Mouse (Mus musculus): ENCODE measurements around the gene Klri2. TPM values are rescaled to one million over a fixed set of nuclear protein-coding genes. Genes with fewer than 3 reads are reported as not detected.
"Not testable (repeated sequence)": the region's sequence is repeated elsewhere in the genome, so short reads cannot be mapped to it uniquely, and the experiment has no call there.

Gene Klri2
- 0.08 TPM in 1 of 2 replicates, not detected in the other for polyA plus RNA-seq (2012; rRNA removed)

- no peak for DNase-seq (ENCODE audit: extremely low spot score in 1 of 2, low spot score in 1 of 2)
Observed at GRCm38 (mm10) chr6:129740069-129740721, at the start of gene Klri2. Gene Klri2 (minus strand): TSS chr6:129740484.

GRCm38 (mm10) chr6:129784170-129784569 is 43.9 kb upstream of the Klri2 start, which contains the start of gene Gm156:
Gene Gm156 (minus strand): TSS chr6:129784270.
- not testable (repeated sequence) for DNase-seq (ENCODE audit: extremely low spot score in 1 of 2, low spot score in 1 of 2)

- DNase-seq (ENCODE audit: extremely low spot score in 1 of 2, low spot score in 1 of 2): no peak
Observed at GRCm38 (mm10) chr6:129747654-129748032, 7.4 kb upstream of the Klri2 start.

GRCm38 (mm10) chr6:129747016-129747653 is 6.9 kb upstream of the Klri2 start:
- DNase-seq (ENCODE audit: extremely low spot score in 1 of 2, low spot score in 1 of 2): no peak

- DNase-seq (ENCODE audit: extremely low spot score in 1 of 2, low spot score in 1 of 2): no peak
Observed at GRCm38 (mm10) chr6:129746151-129746550, 5.9 kb upstream of the Klri2 start.

GRCm38 (mm10) chr6:129736414-129736813 is 3.9 kb downstream of the Klri2 start:
- no peak for DNase-seq (ENCODE audit: extremely low spot score in 1 of 2, low spot score in 1 of 2)

GRCm38 (mm10) chr6:129727237-129727636 is 13.0 kb downstream of the Klri2 start:
- DNase-seq (ENCODE audit: extremely low spot score in 1 of 2, low spot score in 1 of 2): no peak

GRCm38 (mm10) chr6:129721390-129721789 is 18.9 kb downstream of the Klri2 start:
- no peak for DNase-seq (ENCODE audit: extremely low spot score in 1 of 2, low spot score in 1 of 2)

- no peak for DNase-seq (ENCODE audit: extremely low spot score in 1 of 2, low spot score in 1 of 2)
Observed at GRCm38 (mm10) chr6:129720487-129720886, 19.8 kb downstream of the Klri2 start.

GRCm38 (mm10) chr6:129717032-129717431 is 23.3 kb downstream of the Klri2 start, which contains the start of gene Klri1:
Gene Klri1 (minus strand): TSS chr6:129717132.
- no peak for DNase-seq (ENCODE audit: extremely low spot score in 1 of 2, low spot score in 1 of 2)

GRCm38 (mm10) chr6:129713566-129713965 is 26.7 kb downstream of the Klri2 start:
- no peak for DNase-seq (ENCODE audit: extremely low spot score in 1 of 2, low spot score in 1 of 2)

- DNase-seq (ENCODE audit: extremely low spot score in 1 of 2, low spot score in 1 of 2): not testable (repeated sequence)
Observed at GRCm38 (mm10) chr6:129691436-129691835, 48.8 kb downstream of the Klri2 start.

- no peak for DNase-seq (ENCODE audit: extremely low spot score in 1 of 2, low spot score in 1 of 2)
Observed at GRCm38 (mm10) chr6:129680379-129680778, 59.9 kb downstream of the Klri2 start.

Other genes starting within 250 kb of the Klri2 start
- 0.20 and 0.63 TPM in 2 replicates for gene Olr1, start 233.3 kb downstream of the Klri2 start, polyA plus RNA-seq (2012; rRNA removed)
- gene Tmem52b, start 227.9 kb downstream of the Klri2 start, polyA plus RNA-seq (2012; rRNA removed): not detected in 2 replicates
- 510 and 530 TPM in 2 replicates for gene Gabarapl1, start 207.3 kb downstream of the Klri2 start, polyA plus RNA-seq (2012; rRNA removed)
- gene Klre1, start 162.6 kb downstream of the Klri2 start, polyA plus RNA-seq (2012; rRNA removed): 0.38 and 0.53 TPM in 2 replicates
- 0.21 and 0.22 TPM in 2 replicates for gene Klrd1, start 148.7 kb downstream of the Klri2 start, polyA plus RNA-seq (2012; rRNA removed)
- gene Klrk1, start 116.6 kb downstream of the Klri2 start, polyA plus RNA-seq (2012; rRNA removed): 0.04 TPM in 1 of 2 replicates, not detected in the other
- not detected in 2 replicates for gene Klrc3, start 97.1 kb downstream of the Klri2 start, polyA plus RNA-seq (2012; rRNA removed)
- gene Klrc2, start 79.8 kb downstream of the Klri2 start, polyA plus RNA-seq (2012; rRNA removed): not detected in 2 replicates
- gene Klrc1, start 61.5 kb downstream of the Klri2 start, polyA plus RNA-seq (2012; rRNA removed): not detected in 2 replicates
- not detected in 2 replicates for gene Klri1, start 23.4 kb downstream of the Klri2 start, polyA plus RNA-seq (2012; rRNA removed)
- gene Gm156, start 43.8 kb upstream of the Klri2 start, polyA plus RNA-seq (2012; rRNA removed): not detected in 2 replicates
- not detected in 2 replicates for gene Gm17631, start 122.2 kb upstream of the Klri2 start, polyA plus RNA-seq (2012; rRNA removed)
- not detected in 2 replicates for gene Klra17, start 136.2 kb upstream of the Klri2 start, polyA plus RNA-seq (2012; rRNA removed)
- gene Klra5, start 177.2 kb upstream of the Klri2 start, polyA plus RNA-seq (2012; rRNA removed): not detected in 2 replicates

All from frontal cortex, adult 2 months (tissue).